Mouse (Mus musculus) erythroblast, embryonic 14.5 days (primary cell): ENCODE measurements around the gene Fam166a.

ENCODE experiments used
- GATA1 ChIP-seq: IDR thresholded peaks from 2 replicates; pipeline ENCODE4 v1.6.1; 2012; ENCODE audit warnings: low read length, inconsistent platforms, mixed read lengths
- TAL1 ChIP-seq: IDR thresholded peaks from 3 replicates; pipeline ENCODE4 v1.6.1; 2012; ENCODE audit warnings: low read length, inconsistent platforms, mixed read lengths

- TF ChIP-seq GATA1 (no peak), TAL1 (no peak)
Measured at GRCm38 (mm10) chr2:25237522-25237921, 19.0 kb downstream of the Fam166a start.
